Mouse (Mus musculus): Measurements from ENCODE around the gene Ttc39d.

The Ttc39d gene

DNA sequence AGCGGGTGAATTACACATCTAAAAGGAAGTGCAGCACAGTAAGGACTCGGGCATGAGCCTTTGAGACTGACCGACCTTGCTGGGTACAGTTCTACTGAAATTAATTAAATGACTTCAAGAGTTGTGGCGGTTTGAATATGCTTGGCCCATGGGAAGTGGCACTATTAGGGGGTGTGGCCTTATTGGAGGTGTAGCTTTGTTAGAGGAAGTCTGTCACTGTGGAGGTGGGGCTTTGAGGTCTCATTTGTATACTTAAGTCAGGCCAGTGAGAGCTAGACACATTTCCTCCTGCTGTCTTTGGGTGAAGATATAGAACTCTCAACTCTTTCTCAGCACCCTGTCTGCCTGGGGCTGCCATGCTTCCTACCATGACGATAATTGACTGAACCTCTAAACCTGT lies 47.2 kb downstream of the Ttc39d start:
- no peak for DNase-seq (ENCODE audit: extremely low read depth, insufficient read length, low spot score)

- peak; percentile 68 for DNase-seq (ENCODE audit: extremely low read depth, insufficient read length, low spot score)
These were observed 47.9 kb downstream of the Ttc39d start for GRCm38 (mm10) chr17:80255208-80255607.

DNA sequence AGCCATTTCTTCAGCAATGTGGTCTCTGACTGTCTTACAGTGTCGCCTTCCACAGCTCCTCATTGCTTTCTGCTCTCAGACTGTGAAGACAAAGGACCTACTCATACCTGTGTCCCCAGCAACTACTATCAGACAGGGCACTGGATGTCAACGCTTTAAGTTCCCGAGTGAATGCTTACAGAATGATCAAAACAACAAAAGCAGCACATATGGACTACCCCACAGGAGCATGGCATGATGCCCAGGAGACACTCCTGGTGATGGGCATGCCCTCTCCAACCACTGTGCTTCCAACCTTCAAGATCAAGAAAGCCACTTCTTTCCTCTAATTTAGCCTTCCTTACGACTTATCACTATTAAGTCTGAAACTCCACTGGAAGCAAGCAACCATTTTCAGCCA lies 59.8 kb downstream of the Ttc39d start:
- no peak for DNase-seq (ENCODE audit: extremely low read depth, insufficient read length, low spot score)

All from 3134 (cell line).